ENCODE assay signal across 11 mouse cellular contexts in the genomic region with DNA sequence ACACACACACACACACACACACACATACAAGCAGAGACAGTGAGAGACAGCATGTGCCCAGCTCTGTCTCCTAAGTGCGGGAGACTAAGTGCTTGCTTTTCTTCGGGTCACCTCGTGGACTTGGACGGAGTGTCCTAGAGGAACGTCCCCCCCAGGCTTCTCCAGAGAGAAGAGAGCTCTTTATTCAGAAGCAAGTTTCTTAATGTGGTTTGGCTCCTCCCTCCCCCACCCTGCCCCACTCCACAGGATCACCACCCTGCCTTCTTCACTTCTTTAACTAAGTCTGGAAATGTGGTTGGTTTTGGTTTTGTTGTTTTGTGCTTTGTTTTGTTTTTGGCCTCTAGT. TPM values are rescaled to one million over a fixed set of nuclear protein-coding genes. Genes with fewer than 3 reads are reported as not detected.
DNase-seq lines count a peak whose midpoint lies in the region; ATAC-seq and TF ChIP-seq lines count a peak whose summit lies in the region.
"Had no signal": no experiment of that assay in that cellular context is flagged by ENCODE, and none has a peak within 500 bp of the region (broad histone marks: within the 10 kb centered on the region; RNA-seq: fewer than 3 reads in every experiment).

No protein-coding gene starts in this region.

- H3K36me3 ChIP-seq in kidney, embryonic 16.5 days (ENCODE audit: insufficient read depth, low read length) = no peaks in the 10 kb centered on the region
- H3K36me3 ChIP-seq in ES-E14 (ENCODE audit: control insufficient read depth, insufficient read depth, low read length, poor library complexity, severe bottlenecking) = no peaks in the 10 kb centered on the region
- no peaks in the 10 kb centered on the region for H3K36me3 ChIP-seq in liver, embryonic 12.5 days
- H3K36me3 ChIP-seq in stomach, embryonic 15.5 days = no peaks in the 10 kb centered on the region
- H3K36me3 ChIP-seq: embryonic facial prominence, embryonic 12.5 days; forebrain, embryonic 12.5 days; limb, embryonic 13.5 days had no signal

- no peaks in the 10 kb centered on the region for H3K9me3 ChIP-seq in kidney, embryonic 16.5 days (ENCODE audit: low read length)
- no peaks in the 10 kb centered on the region for H3K9me3 ChIP-seq in ES-E14 (ENCODE audit: control insufficient read depth, insufficient read depth, low read depth, low read length)
- H3K9me3 ChIP-seq in liver, embryonic 12.5 days (replicated peaks) = no peaks in the 10 kb centered on the region
- H3K9me3 ChIP-seq in stomach, embryonic 15.5 days = no peaks in the 10 kb centered on the region
- H3K9me3 ChIP-seq: embryonic facial prominence, embryonic 12.5 days; forebrain, embryonic 12.5 days; limb, embryonic 13.5 days had no signal

- H3K4me2 ChIP-seq in kidney, embryonic 16.5 days (replicated peaks; ENCODE audit: low read depth, low read length) = no peak overlapping the region
- H3K4me2 ChIP-seq in liver, embryonic 12.5 days = peak overlapping the region; percentile 56
- H3K4me2 ChIP-seq in stomach, embryonic 15.5 days = no peak overlapping the region
- H3K4me2 ChIP-seq: embryonic facial prominence, embryonic 12.5 days; forebrain, embryonic 12.5 days; limb, embryonic 13.5 days had no signal

- in situ Hi-C loops in ES-E14 (cut with MboI; ENCODE audit: low sequenced_read_pairs in 2 of 2, unreplicated experiment in 2 of 2) = no loop called here

- 0 out of 2 replicates have a peak, but pooled peaks have one; percentile 4 for ATAC-seq in kidney, embryonic 16.5 days (ENCODE audit: low FRiP score, low TSS enrichment)
- ATAC-seq in liver, embryonic 12.5 days = no peak
- no peak for ATAC-seq in stomach, embryonic 15.5 days (ENCODE audit: insufficient read depth, low FRiP score, low read depth)

- no peak overlapping the region for H3K4me3 ChIP-seq in kidney, embryonic 16.5 days (ENCODE audit: low read length)
- H3K4me3 ChIP-seq in ES-E14 (ENCODE audit: insufficient read depth in 1 of 2, low read depth in 1 of 2, low read length in 2 of 2, poor library complexity in 1 of 2, severe bottlenecking in 1 of 2) = no peak overlapping the region
- no peak overlapping the region for H3K4me3 ChIP-seq in liver, embryonic 12.5 days
- H3K4me3 ChIP-seq in stomach, embryonic 15.5 days (replicated peaks) = no peak overlapping the region
- H3K4me3 ChIP-seq: embryonic facial prominence, embryonic 12.5 days; forebrain, embryonic 12.5 days; limb, embryonic 13.5 days had no signal

- WGBS in kidney, embryonic 16.5 days = 62% methylated on average over 5 of the region's 5 CpGs
- WGBS in liver, embryonic 12.5 days (ENCODE audit: insufficient replicate concordance) = 45% methylated on average over 5 of the region's 5 CpGs
- 47% methylated on average over 5 of the region's 5 CpGs for WGBS in stomach, embryonic 15.5 days

- no peak overlapping the region for H3K9ac ChIP-seq in kidney, embryonic 16.5 days (replicated peaks; ENCODE audit: low read length)
- H3K9ac ChIP-seq in ES-E14 (ENCODE audit: insufficient read depth, low read depth, low read length, poor library complexity, severe bottlenecking) = peak overlapping the region; percentile 58; the same call in 1 of the 2 replicates
- 0 out of 2 replicates have a peak overlapping the region, but pooled peaks have one; percentile 27 for H3K9ac ChIP-seq in liver, embryonic 12.5 days
- H3K9ac ChIP-seq in stomach, embryonic 15.5 days = no peak overlapping the region
- H3K9ac ChIP-seq: embryonic facial prominence, embryonic 12.5 days; forebrain, embryonic 12.5 days; limb, embryonic 13.5 days had no signal

- no peaks in the 10 kb centered on the region for H3K27me3 ChIP-seq in kidney, embryonic 16.5 days (ENCODE audit: insufficient read depth, low read length)
- H3K27me3 ChIP-seq in liver, embryonic 12.5 days (replicated peaks) = no peaks in the 10 kb centered on the region
- H3K27me3 ChIP-seq in stomach, embryonic 15.5 days (replicated peaks) = no peaks in the 10 kb centered on the region
- H3K27me3 ChIP-seq: embryonic facial prominence, embryonic 12.5 days; forebrain, embryonic 12.5 days; limb, embryonic 13.5 days had no signal

- H3K4me1 ChIP-seq in kidney, embryonic 16.5 days (ENCODE audit: insufficient read depth, low read length) = peaks cover 6% of the 10 kb centered on the region; the same call in 1 of the 2 replicates
- H3K4me1 ChIP-seq in ES-E14 (ENCODE audit: control insufficient read depth in 2 of 2, insufficient read depth in 2 of 2, low read length in 2 of 2, poor library complexity in 1 of 2) = peaks cover 7 to 48% of the 10 kb centered on the region in 2 experiments
- peaks cover 33% of the 10 kb centered on the region for H3K4me1 ChIP-seq in liver, embryonic 12.5 days
- peaks cover 10% of the 10 kb centered on the region; the same call in 1 of the 2 replicates for H3K4me1 ChIP-seq in stomach, embryonic 15.5 days

- H3K27ac ChIP-seq in kidney, embryonic 16.5 days (ENCODE audit: low read length) = no peak overlapping the region
- peak overlapping the region; percentile 75; the same call in 1 of the 2 replicates for H3K27ac ChIP-seq in ES-E14 (ENCODE audit: insufficient read depth, low read depth, low read length, poor library complexity, severe bottlenecking)
- peak overlapping the region; percentile 65; the same call in 1 of the 2 replicates for H3K27ac ChIP-seq in liver, embryonic 12.5 days
- peak overlapping the region; percentile 86 for H3K27ac ChIP-seq in stomach, embryonic 15.5 days
- H3K27ac ChIP-seq: embryonic facial prominence, embryonic 12.5 days; forebrain, embryonic 12.5 days; limb, embryonic 13.5 days had no signal

- DNase-seq in kidney, adult 11 months = no peak
- no peak for DNase-seq in ES-E14 (ENCODE audit: low read depth, low spot score)
- DNase-seq in layer of hippocampus, adult 18-20 months (ENCODE audit: low spot score in 2 of 2) = no peak
- DNase-seq in c-Kit-positive CD71-positive TER-119-positive erythroid progenitor cells, embryonic 14.5 days (ENCODE audit: low spot score) = no peak
- DNase-seq: kidney, adult 18-20 months had no signal

TF ChIP-seq in ES-E14, 5 proteins besides CTCF, POLR2A, EP300 and RAD21:
- TF ChIP-seq ZNF384 (IDR thresholded peaks at IDR 0.05; ENCODE audit: low read depth, low read length) (no peak), CHD2 (IDR thresholded peaks at IDR 0.05; ENCODE audit: low read depth, low read length) (no peak), HCFC1 (IDR thresholded peaks at IDR 0.05; ENCODE audit: borderline replicate concordance, insufficient read depth, low read length) (no peak), MAFK (IDR thresholded peaks at IDR 0.05; ENCODE audit: insufficient read depth, low read depth, low read length) (no peak), ZC3H11A (IDR thresholded peaks at IDR 0.05; ENCODE audit: borderline replicate concordance, low read depth, low read length) (no peak)

RNA-seq across cellular contexts. Expression of a gene that starts 19.2 kb away (rescaled TPM):
- polyA plus RNA-seq in kidney, embryonic 16.5 days (2015; fragmentation: Nextera tagmentation; extraction: Ambion mirVana) = 2.8 and 3.0 TPM in 2 replicates
- total RNA-seq in ES-E14 (2012; rRNA removed) = 37.5 and 64.8 TPM in 2 replicates
- polyA plus RNA-seq in liver, embryonic 12.5 days (2016; fragmentation: Nextera tagmentation; extraction: Ambion mirVana) = 4.4 and 5.4 TPM in 2 replicates
- 12.7 and 14.9 TPM in 2 replicates for polyA plus RNA-seq in stomach, embryonic 15.5 days (2015; fragmentation: Nextera tagmentation; extraction: Ambion mirVana)
- total RNA-seq in layer of hippocampus, adult 18-20 months (2021) = 1 to 10 TPM; 6.2 to 6.3 TPM

RNA-seq across cellular contexts. Expression of a gene that starts 28.6 kb away (rescaled TPM):
- polyA plus RNA-seq in kidney, embryonic 16.5 days (2015; fragmentation: Nextera tagmentation; extraction: Ambion mirVana) = 2.0 and 2.3 TPM in 2 replicates
- total RNA-seq in ES-E14 (2012; rRNA removed) = 1.4 and 1.9 TPM in 2 replicates
- 0.25 and 0.32 TPM in 2 replicates for polyA plus RNA-seq in liver, embryonic 12.5 days (2016; fragmentation: Nextera tagmentation; extraction: Ambion mirVana)
- 1.6 and 2.1 TPM in 2 replicates for polyA plus RNA-seq in stomach, embryonic 15.5 days (2015; fragmentation: Nextera tagmentation; extraction: Ambion mirVana)
- 10 to 100 TPM; 15.4 to 16.7 TPM for total RNA-seq in layer of hippocampus, adult 18-20 months (2021)

Comparison
In these comparisons a context has a peak if more than half of its experiments do, and no peak if none do; other contexts are left out.
1. H3K9ac ChIP-seq: peak in ES-E14 (single experiment) and liver, embryonic 12.5 days (single experiment); none in kidney, embryonic 16.5 days (single experiment) and stomach, embryonic 15.5 days (single experiment).